Comparison of ENCODE assay signal across 10 mouse cellular contexts in the genomic region with DNA sequence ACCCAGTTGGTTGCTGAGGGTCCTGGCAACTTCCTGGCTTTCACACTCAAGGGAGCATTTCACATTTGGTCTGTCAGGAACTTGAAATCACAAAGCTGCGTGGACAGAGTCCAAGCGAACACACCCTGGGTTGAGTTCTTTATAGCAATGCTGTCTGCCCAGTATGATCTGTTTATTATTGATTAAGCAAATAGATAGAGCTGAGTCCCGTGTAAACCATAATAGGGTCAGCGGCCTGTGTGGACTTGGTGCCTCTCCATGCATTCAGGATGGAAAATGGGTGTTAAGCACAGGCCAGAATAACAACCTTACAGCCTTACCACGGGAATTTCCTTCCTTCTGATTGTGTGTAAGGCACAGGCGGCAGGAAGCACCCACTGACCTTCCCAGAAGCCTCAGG. TPM values are rescaled to one million over a fixed set of nuclear protein-coding genes. Genes with fewer than 3 reads are reported as not detected.
DNase-seq lines count a peak whose midpoint lies in the region; ATAC-seq and TF ChIP-seq lines count a peak whose summit lies in the region.
"Had no signal": no experiment of that assay in that cellular context is flagged by ENCODE, and none has a peak within 500 bp of the region (broad histone marks: within the 10 kb centered on the region; RNA-seq: fewer than 3 reads in every experiment).

No protein-coding gene starts in this region.

- no peak overlapping the region for H3K4me2 ChIP-seq in liver, embryonic 12.5 days
- no peak overlapping the region for H3K4me2 ChIP-seq in liver, embryonic 11.5 days
- no peak overlapping the region for H3K4me2 ChIP-seq in heart, postnatal 0 days (ENCODE audit: low read depth, low read length)
- no peak overlapping the region for H3K4me2 ChIP-seq in stomach, embryonic 15.5 days

- H3K9ac ChIP-seq in liver, embryonic 12.5 days = no peak overlapping the region
- H3K9ac ChIP-seq in liver, embryonic 11.5 days (ENCODE audit: low read depth, low read length) = no peak overlapping the region
- no peak overlapping the region for H3K9ac ChIP-seq in heart, postnatal 0 days (replicated peaks; ENCODE audit: low read depth, low read length)
- no peak overlapping the region for H3K9ac ChIP-seq in stomach, embryonic 15.5 days

- DNase-seq in liver, embryonic 11.5 days (ENCODE audit: low spot score) = no peak
- peak; percentile 25 for DNase-seq in heart, postnatal 0 days (ENCODE audit: low spot score)
- peak; percentile 30 to 39 for DNase-seq in kidney, postnatal 36 days
- no peak for DNase-seq in right cerebral cortex, adult 2 months (ENCODE audit: low spot score in 2 of 2)
- no peak for DNase-seq in cerebellum, postnatal 4 days (ENCODE audit: low spot score in 2 of 2)
- no peak for DNase-seq in spleen, adult 12 weeks (ENCODE audit: low spot score)
- DNase-seq: adrenal gland, adult 2 months had no signal

- ATAC-seq in liver, embryonic 12.5 days = 0 out of 2 replicates have a peak, but pooled peaks have one; percentile 14
- no peak for ATAC-seq in liver, embryonic 11.5 days (replicated peaks; ENCODE audit: low FRiP score)
- ATAC-seq in heart, postnatal 0 days (ENCODE audit: insufficient read depth, low read depth) = no peak
- ATAC-seq in stomach, embryonic 15.5 days (ENCODE audit: insufficient read depth, low FRiP score, low read depth) = peak; percentile 83

- no peaks in the 10 kb centered on the region for H3K27me3 ChIP-seq in liver, embryonic 12.5 days (replicated peaks)
- H3K27me3 ChIP-seq in liver, embryonic 11.5 days (replicated peaks; ENCODE audit: control insufficient read depth, insufficient read depth, low read length) = no peaks in the 10 kb centered on the region
- no peaks in the 10 kb centered on the region for H3K27me3 ChIP-seq in heart, postnatal 0 days (ENCODE audit: control insufficient read depth, insufficient read depth, low read length)
- no peaks in the 10 kb centered on the region for H3K27me3 ChIP-seq in stomach, embryonic 15.5 days (replicated peaks)

- TF ChIP-seq CTCF in heart, postnatal 0 days (IDR thresholded peaks at IDR 0.05; ENCODE audit: low read depth) = no peak

- 44% methylated on average over 6 of the region's 6 CpGs for WGBS in liver, embryonic 12.5 days (ENCODE audit: insufficient replicate concordance)
- WGBS in liver, embryonic 11.5 days = 41% methylated on average over 6 of the region's 6 CpGs
- 51% methylated on average over 6 of the region's 6 CpGs for WGBS in heart, postnatal 0 days
- WGBS in stomach, embryonic 15.5 days = 33% methylated on average over 6 of the region's 6 CpGs

- H3K4me1 ChIP-seq in liver, embryonic 12.5 days = peaks cover 9% of the 10 kb centered on the region
- H3K4me1 ChIP-seq in liver, embryonic 11.5 days (replicated peaks; ENCODE audit: control insufficient read depth, insufficient read depth, low read length) = no peaks in the 10 kb centered on the region
- no peaks in the 10 kb centered on the region for H3K4me1 ChIP-seq in heart, postnatal 0 days (ENCODE audit: control insufficient read depth, insufficient read depth)
- 0 out of 2 replicates have a peak, but pooled peaks cover 20% of the 10 kb centered on the region for H3K4me1 ChIP-seq in stomach, embryonic 15.5 days

- TF ChIP-seq EP300 in heart, postnatal 0 days (IDR thresholded peaks at IDR 0.05; ENCODE audit: low read depth) = 0 out of 2 replicates have a peak, but pooled peaks have one; percentile 23

- no peak overlapping the region for H3K4me3 ChIP-seq in liver, embryonic 12.5 days
- H3K4me3 ChIP-seq in liver, embryonic 11.5 days (ENCODE audit: low read depth, low read length) = no peak overlapping the region
- no peak overlapping the region for H3K4me3 ChIP-seq in heart, postnatal 0 days (ENCODE audit: low read depth, low read length)
- H3K4me3 ChIP-seq in stomach, embryonic 15.5 days (replicated peaks) = no peak overlapping the region

- H3K27ac ChIP-seq in liver, embryonic 12.5 days = no peak overlapping the region
- H3K27ac ChIP-seq in liver, embryonic 11.5 days (ENCODE audit: low read depth, low read length) = no peak overlapping the region
- H3K27ac ChIP-seq in heart, postnatal 0 days (ENCODE audit: low read depth) = peak overlapping the region; percentile 5
- peak overlapping the region; percentile 51 for H3K27ac ChIP-seq in stomach, embryonic 15.5 days

- H3K36me3 ChIP-seq in liver, embryonic 12.5 days = no peaks in the 10 kb centered on the region
- no peaks in the 10 kb centered on the region for H3K36me3 ChIP-seq in liver, embryonic 11.5 days (ENCODE audit: control insufficient read depth, insufficient read depth, low read length)
- no peaks in the 10 kb centered on the region for H3K36me3 ChIP-seq in heart, postnatal 0 days (replicated peaks; ENCODE audit: control insufficient read depth, insufficient read depth, low read length)
- no peaks in the 10 kb centered on the region for H3K36me3 ChIP-seq in stomach, embryonic 15.5 days

- H3K9me3 ChIP-seq in liver, embryonic 12.5 days (replicated peaks) = 0 out of 2 replicates have a peak, but pooled peaks cover 3% of the 10 kb centered on the region
- H3K9me3 ChIP-seq in liver, embryonic 11.5 days (ENCODE audit: control insufficient read depth, low read length) = 0 out of 2 replicates have a peak, but pooled peaks cover 2% of the 10 kb centered on the region
- peaks cover 4% of the 10 kb centered on the region; the same call in 1 of the 2 replicates for H3K9me3 ChIP-seq in heart, postnatal 0 days (replicated peaks; ENCODE audit: control insufficient read depth, low read length)
- no peaks in the 10 kb centered on the region for H3K9me3 ChIP-seq in stomach, embryonic 15.5 days

RNA-seq across cellular contexts. Expression of a gene that starts 49.0 kb away (rescaled TPM):
- 0.04 TPM in 2 replicates for polyA plus RNA-seq in liver, embryonic 12.5 days (2016; fragmentation: Nextera tagmentation; extraction: Ambion mirVana)
- polyA plus RNA-seq in liver, embryonic 11.5 days (2014; fragmentation: Nextera tagmentation; extraction: Ambion mirVana) = 0.05 and 0.55 TPM in 2 replicates
- 2.0 and 2.6 TPM in 2 replicates for total RNA-seq in heart, postnatal 0 days (2014; rRNA removed; ENCODE audit: low replicate concordance)
- polyA plus RNA-seq in heart, postnatal 0 days (2015; fragmentation: Nextera tagmentation; extraction: Ambion mirVana) = 0.30 and 0.34 TPM in 2 replicates
- polyA plus RNA-seq in stomach, embryonic 15.5 days (2015; fragmentation: Nextera tagmentation; extraction: Ambion mirVana) = 0.52 and 0.74 TPM in 2 replicates
- total RNA-seq: monocyte, adult 5-6 weeks had no signal

Comparison
In these comparisons a context has a peak if more than half of its experiments do, and no peak if none do; other contexts are left out.
1. ATAC-seq: peak in liver, embryonic 12.5 days (single experiment) and stomach, embryonic 15.5 days (single experiment); none in liver, embryonic 11.5 days (single experiment) and heart, postnatal 0 days (single experiment).
2. H3K27ac ChIP-seq: peak in heart, postnatal 0 days (single experiment) and stomach, embryonic 15.5 days (single experiment); none in liver, embryonic 12.5 days (single experiment) and liver, embryonic 11.5 days (single experiment).
3. DNase-seq: peak in heart, postnatal 0 days (single experiment) and kidney, postnatal 36 days (2 of 2); none in liver, embryonic 11.5 days (single experiment), right cerebral cortex, adult 2 months (0 of 2), cerebellum, postnatal 4 days (0 of 2) and spleen, adult 12 weeks (single experiment).